Mouse (Mus musculus): ENCODE data around the gene Tmem239. TPM values are rescaled to one million over a fixed set of nuclear protein-coding genes. Genes with fewer than 3 reads are reported as not detected.
"Not testable (repeated sequence)": the region's sequence is repeated elsewhere in the genome, so short reads cannot be mapped to it uniquely, and the experiment has no call there.

Tmem239 gene
- 0.11 TPM in 1 of 2 replicates, not detected in the other for polyA plus RNA-seq (2015; fragmentation: Nextera tagmentation; extraction: Ambion mirVana)

- no peak for ATAC-seq (ENCODE audit: extremely low read depth, insufficient number of reproducible peaks, low FRiP score, low TSS enrichment)
- no peak within 1 kb of the TSS for H3K9ac ChIP-seq
- no peaks in the 10 kb centered on the region for H3K9me3 ChIP-seq
- H3K27ac ChIP-seq (replicated peaks): no peak within 1 kb of the TSS
- H3K4me3 ChIP-seq: no peak within 1 kb of the TSS
- H3K4me2 ChIP-seq: no peak within 1 kb of the TSS
- H3K27me3 ChIP-seq (replicated peaks): no peaks in the 10 kb centered on the region; the same call in 1 of the 2 replicates
- H3K4me1 ChIP-seq: peaks cover 5% of the 10 kb centered on the region; the same call in 1 of the 2 replicates
- H3K36me3 ChIP-seq: no peaks in the 10 kb centered on the region
- 55% methylated on average over 2 of the region's 2 CpGs for WGBS
Observed at GRCm38 (mm10) chr2:130406178-130406577, at the start of gene Tmem239. TSS of gene Tmem239 (plus strand) at chr2:130406478.

DNA sequence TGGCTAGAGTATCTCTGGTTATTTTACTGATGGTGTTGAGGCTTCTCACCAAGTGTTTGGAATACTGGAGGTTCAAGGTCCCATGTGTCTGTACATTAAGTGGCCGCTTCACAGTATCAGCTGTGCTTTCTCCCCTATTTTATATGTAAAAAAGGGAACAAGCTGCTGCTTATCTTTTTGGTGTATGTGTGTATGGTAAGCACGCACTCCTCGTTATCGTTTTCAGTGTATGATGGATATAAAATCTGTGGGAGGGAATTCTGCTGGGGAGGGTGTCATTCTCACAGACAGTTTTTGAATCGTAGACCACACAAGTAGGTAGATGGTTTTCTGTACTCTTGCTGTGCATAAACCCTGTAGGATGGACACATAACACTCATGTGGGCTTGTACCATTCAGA lies 48.7 kb upstream of the Tmem239 start:
- WGBS: 77% methylated on average over 5 of the region's 5 CpGs
- Histone ChIP-seq H3K9me3 (no peaks in the 10 kb centered on the region), H3K27ac (replicated peaks) (no peak overlapping the region), H3K4me2 (no peak overlapping the region), H3K4me1 (peaks cover 4% of the 10 kb centered on the region; the same call in 1 of the 2 replicates), H3K9ac (no peak overlapping the region), H3K4me3 (no peak overlapping the region), H3K27me3 (replicated peaks) (peaks cover 68% of the 10 kb centered on the region), H3K36me3 (no peaks in the 10 kb centered on the region)
- no peak for ATAC-seq (ENCODE audit: extremely low read depth, insufficient number of reproducible peaks, low FRiP score, low TSS enrichment)

DNA sequence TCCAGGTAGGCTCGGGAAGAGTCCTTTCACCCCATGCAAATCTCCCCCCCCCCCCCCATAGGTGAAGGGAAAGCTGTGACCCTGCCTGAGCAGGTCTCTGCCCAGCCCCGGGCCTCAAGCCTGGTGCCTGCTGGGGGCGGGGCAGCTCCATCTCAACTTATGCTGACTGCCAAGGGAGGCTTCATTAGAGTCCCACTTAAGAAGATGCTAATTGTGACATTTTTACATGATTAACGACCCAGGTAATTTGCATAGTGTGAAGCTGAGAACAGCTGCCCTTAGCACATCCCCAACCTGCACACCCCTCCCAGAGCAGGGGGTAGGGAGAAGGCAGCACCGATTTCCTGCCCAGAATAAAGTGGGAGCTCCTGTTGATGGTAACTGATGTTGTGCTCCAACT lies 47.4 kb upstream of the Tmem239 start:
- Histone ChIP-seq H3K9ac (no peak overlapping the region), H3K9me3 (no peaks in the 10 kb centered on the region), H3K36me3 (no peaks in the 10 kb centered on the region), H3K4me2 (no peak overlapping the region), H3K4me1 (peaks cover 4% of the 10 kb centered on the region; the same call in 1 of the 2 replicates), H3K27ac (replicated peaks) (no peak overlapping the region), H3K27me3 (replicated peaks) (peaks cover 74% of the 10 kb centered on the region), H3K4me3 (no peak overlapping the region)
- ATAC-seq (ENCODE audit: extremely low read depth, insufficient number of reproducible peaks, low FRiP score, low TSS enrichment): no peak
- WGBS: 10% methylated on average over 5 of the region's 5 CpGs

GRCm38 (mm10) chr2:130362511-130363026 lies 43.7 kb upstream of the Tmem239 start:
- H3K36me3 ChIP-seq: no peaks in the 10 kb centered on the region
- H3K27ac ChIP-seq (replicated peaks): no peak overlapping the region
- no peak for ATAC-seq (ENCODE audit: extremely low read depth, insufficient number of reproducible peaks, low FRiP score, low TSS enrichment)
- peaks cover 15% of the 10 kb centered on the region for H3K4me1 ChIP-seq
- no peak overlapping the region for H3K4me3 ChIP-seq
- H3K27me3 ChIP-seq (replicated peaks): peaks cover 94% of the 10 kb centered on the region
- WGBS: under 1% methylated on average over 14 of the region's 14 CpGs
- no peak overlapping the region for H3K4me2 ChIP-seq
- no peaks in the 10 kb centered on the region for H3K9me3 ChIP-seq
- no peak overlapping the region for H3K9ac ChIP-seq

GRCm38 (mm10) chr2:130365211-130366094 lies 40.8 kb upstream of the Tmem239 start:
- Histone ChIP-seq H3K27ac (replicated peaks) (no peak overlapping the region), H3K36me3 (no peaks in the 10 kb centered on the region), H3K9me3 (no peaks in the 10 kb centered on the region), H3K4me2 (peak overlapping the region; percentile 89), H3K27me3 (replicated peaks) (peaks cover 80% of the 10 kb centered on the region), H3K4me3 (peak overlapping the region; percentile 60), H3K9ac (peak overlapping the region; percentile 77), H3K4me1 (peaks cover 15% of the 10 kb centered on the region)
- 4% methylated on average over 30 of the region's 30 CpGs for WGBS
- ATAC-seq (ENCODE audit: extremely low read depth, insufficient number of reproducible peaks, low FRiP score, low TSS enrichment): no peak

DNA sequence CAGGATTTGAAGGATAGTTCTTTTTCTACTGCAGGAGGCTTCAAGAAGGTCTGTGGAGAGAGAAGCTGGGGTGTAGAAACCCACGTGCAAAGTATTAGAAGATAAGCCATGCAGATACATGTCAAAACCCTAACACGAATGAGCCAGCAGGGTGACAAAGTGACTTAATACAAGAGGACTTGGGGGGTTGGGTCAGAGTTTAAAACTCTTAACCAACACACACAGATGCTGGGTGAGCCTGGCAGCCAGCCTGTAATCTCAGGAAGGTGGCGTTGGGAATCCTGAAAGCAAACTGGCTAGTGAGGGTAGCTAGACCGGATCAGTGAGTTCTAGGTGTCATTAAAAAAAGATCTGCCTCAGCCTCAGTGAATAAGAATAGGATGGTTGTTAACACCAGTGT lies 38.9 kb upstream of the Tmem239 start:
- Histone ChIP-seq H3K4me1 (peaks cover 11% of the 10 kb centered on the region), H3K9ac (no peak overlapping the region), H3K4me2 (no peak overlapping the region), H3K9me3 (no peaks in the 10 kb centered on the region), H3K27me3 (replicated peaks) (peaks cover 61% of the 10 kb centered on the region), H3K4me3 (no peak overlapping the region), H3K27ac (replicated peaks) (no peak overlapping the region), H3K36me3 (no peaks in the 10 kb centered on the region)
- no peak for ATAC-seq (ENCODE audit: extremely low read depth, insufficient number of reproducible peaks, low FRiP score, low TSS enrichment)
- 53% methylated on average over 4 of the region's 4 CpGs for WGBS

GRCm38 (mm10) chr2:130373026-130373425 lies 33.3 kb upstream of the Tmem239 start:
- not testable (repeated sequence) for H3K4me1 ChIP-seq; H3K9me3 ChIP-seq; H3K36me3 ChIP-seq; H3K9ac ChIP-seq; H3K4me2 ChIP-seq; H3K27ac ChIP-seq (replicated peaks); H3K4me3 ChIP-seq; ATAC-seq (ENCODE audit: extremely low read depth, insufficient number of reproducible peaks, low FRiP score, low TSS enrichment)
- peaks cover 22% of the 10 kb centered on the region; the same call in 1 of the 2 replicates for H3K27me3 ChIP-seq (replicated peaks)
- WGBS: 18% methylated on average over 1 of the region's 1 CpGs

DNA sequence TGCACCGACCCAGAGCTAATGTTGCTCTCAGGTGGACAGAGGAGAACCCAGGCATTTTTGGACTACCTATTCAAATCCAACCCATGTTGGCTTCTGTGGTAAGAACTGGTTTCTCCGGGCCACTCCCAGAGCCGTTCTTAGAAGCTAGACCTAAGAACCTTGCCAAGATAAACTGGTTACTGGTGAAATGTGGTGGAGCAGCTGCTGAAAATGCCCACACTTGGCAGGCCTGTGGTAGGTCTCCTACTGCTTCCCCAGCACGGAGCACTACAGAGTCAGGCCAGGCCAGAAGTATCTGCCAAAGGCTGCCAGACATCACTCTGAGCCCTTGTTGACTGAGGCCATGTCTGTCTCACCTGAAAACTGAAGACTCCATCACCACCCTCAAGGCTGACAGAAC lies 31.3 kb upstream of the Tmem239 start:
- Histone ChIP-seq H3K4me2 (no peak overlapping the region), H3K36me3 (no peaks in the 10 kb centered on the region), H3K27me3 (replicated peaks) (peaks cover 16% of the 10 kb centered on the region), H3K27ac (replicated peaks) (no peak overlapping the region), H3K4me1 (no peaks in the 10 kb centered on the region), H3K4me3 (no peak overlapping the region), H3K9ac (no peak overlapping the region), H3K9me3 (no peaks in the 10 kb centered on the region)
- ATAC-seq (ENCODE audit: extremely low read depth, insufficient number of reproducible peaks, low FRiP score, low TSS enrichment): no peak
- 67% methylated on average over 4 of the region's 4 CpGs for WGBS

GRCm38 (mm10) chr2:130383205-130383604 lies 23.1 kb upstream of the Tmem239 start:
- Histone ChIP-seq H3K27ac (replicated peaks) (no peak overlapping the region), H3K36me3 (no peaks in the 10 kb centered on the region), H3K9ac (no peak overlapping the region), H3K27me3 (replicated peaks) (peaks cover 24% of the 10 kb centered on the region), H3K4me2 (no peak overlapping the region), H3K9me3 (no peaks in the 10 kb centered on the region; the same call in 1 of the 2 replicates), H3K4me3 (no peak overlapping the region), H3K4me1 (no peaks in the 10 kb centered on the region)
- ATAC-seq (ENCODE audit: extremely low read depth, insufficient number of reproducible peaks, low FRiP score, low TSS enrichment): no peak
- WGBS: 59% methylated on average over 3 of the region's 3 CpGs

- Histone ChIP-seq H3K4me3 (no peak overlapping the region), H3K27me3 (replicated peaks) (peaks cover 23% of the 10 kb centered on the region), H3K9ac (no peak overlapping the region), H3K4me2 (no peak overlapping the region), H3K9me3 (no peaks in the 10 kb centered on the region; the same call in 1 of the 2 replicates), H3K4me1 (no peaks in the 10 kb centered on the region), H3K36me3 (0 out of 2 replicates have a peak, but pooled peaks cover under 1% of the 10 kb centered on the region), H3K27ac (replicated peaks) (no peak overlapping the region)
- WGBS: 72% methylated on average over 6 of the region's 6 CpGs
- no peak for ATAC-seq (ENCODE audit: extremely low read depth, insufficient number of reproducible peaks, low FRiP score, low TSS enrichment)
Observed at GRCm38 (mm10) chr2:130383895-130384294, 22.4 kb upstream of the Tmem239 start.

DNA sequence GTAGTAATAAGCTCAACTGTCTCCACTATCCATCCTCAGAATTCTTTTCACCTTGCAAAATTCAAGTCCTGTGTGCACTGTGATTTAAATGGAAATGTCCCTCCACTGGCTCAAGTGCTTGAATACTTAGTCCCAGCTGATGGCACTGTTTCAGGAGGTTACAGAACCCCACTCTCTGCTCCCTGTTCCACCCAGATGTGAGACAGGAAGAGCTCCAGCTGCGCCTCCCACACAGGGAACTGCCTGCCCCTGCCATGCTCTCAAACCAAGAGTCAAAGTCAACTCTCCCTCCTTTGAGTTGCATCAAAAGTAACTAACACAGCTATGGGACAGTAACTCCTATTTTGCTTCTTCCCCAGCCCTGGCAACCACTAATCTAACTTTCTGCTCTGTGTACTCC lies 20.1 kb upstream of the Tmem239 start:
- H3K27ac ChIP-seq (replicated peaks): no peak overlapping the region
- no peak for ATAC-seq (ENCODE audit: extremely low read depth, insufficient number of reproducible peaks, low FRiP score, low TSS enrichment)
- H3K9me3 ChIP-seq: no peaks in the 10 kb centered on the region; the same call in 1 of the 2 replicates
- no peaks in the 10 kb centered on the region for H3K4me1 ChIP-seq
- 75% methylated on average over 1 of the region's 1 CpGs for WGBS
- no peak overlapping the region for H3K4me2 ChIP-seq
- no peak overlapping the region for H3K9ac ChIP-seq
- peaks cover 17% of the 10 kb centered on the region; the same call in 1 of the 2 replicates for H3K27me3 ChIP-seq (replicated peaks)
- peaks cover 10% of the 10 kb centered on the region; the same call in 1 of the 2 replicates for H3K36me3 ChIP-seq
- H3K4me3 ChIP-seq: no peak overlapping the region

Measured in heart, embryonic 13.5 days (tissue).